Mouse (Mus musculus): ENCODE results near the gene Pde10a.
"Not testable (repeated sequence)": the region's sequence is repeated elsewhere in the genome, so short reads cannot be mapped to it uniquely, and the experiment has no call there.

Gene Pde10a

GRCm38 (mm10) chr17:8647372-8647871 is 122.2 kb downstream of the Pde10a start:
- DNase-seq (ENCODE audit: low spot score), result no peak

GRCm38 (mm10) chr17:8648310-8648709 is 123.1 kb downstream of the Pde10a start:
- no peak for DNase-seq (ENCODE audit: low spot score)

GRCm38 (mm10) chr17:8652681-8653262 is 127.6 kb downstream of the Pde10a start:
- DNase-seq (ENCODE audit: low spot score), result no peak

GRCm38 (mm10) chr17:8657661-8658060 is 132.5 kb downstream of the Pde10a start:
- no peak for DNase-seq (ENCODE audit: low spot score)

- DNase-seq (ENCODE audit: low spot score), result no peak
Measured at GRCm38 (mm10) chr17:8658751-8659454, 133.7 kb downstream of the Pde10a start.

- no peak for DNase-seq (ENCODE audit: low spot score)
Measured at GRCm38 (mm10) chr17:8666912-8667311, 141.7 kb downstream of the Pde10a start.

GRCm38 (mm10) chr17:8674651-8675050 is 149.5 kb downstream of the Pde10a start:
- DNase-seq (ENCODE audit: low spot score), result no peak

GRCm38 (mm10) chr17:8686356-8686755 is 161.2 kb downstream of the Pde10a start:
- peak; percentile 13 for DNase-seq (ENCODE audit: low spot score)

GRCm38 (mm10) chr17:8688096-8688495 is 162.9 kb downstream of the Pde10a start:
- peak; percentile 7 for DNase-seq (ENCODE audit: low spot score)

- peak; percentile 20 for DNase-seq (ENCODE audit: low spot score)
Measured at GRCm38 (mm10) chr17:8698265-8698664, 173.1 kb downstream of the Pde10a start.

- no peak for DNase-seq (ENCODE audit: low spot score)
Measured at GRCm38 (mm10) chr17:8698793-8699192, 173.6 kb downstream of the Pde10a start.

GRCm38 (mm10) chr17:8701096-8701495 is 175.9 kb downstream of the Pde10a start:
- peak; percentile 28 for DNase-seq (ENCODE audit: low spot score)

GRCm38 (mm10) chr17:8702503-8702902 is 177.3 kb downstream of the Pde10a start:
- peak; percentile 12 for DNase-seq (ENCODE audit: low spot score)

GRCm38 (mm10) chr17:8708006-8708405 is 182.8 kb downstream of the Pde10a start:
- DNase-seq (ENCODE audit: low spot score), result no peak

- not testable (repeated sequence) for DNase-seq (ENCODE audit: low spot score)
Measured at GRCm38 (mm10) chr17:8712734-8713133, 187.6 kb downstream of the Pde10a start.

- no peak for DNase-seq (ENCODE audit: low spot score)
Measured at GRCm38 (mm10) chr17:8720961-8721360, 195.8 kb downstream of the Pde10a start.

- DNase-seq (ENCODE audit: low spot score), result no peak
Measured at GRCm38 (mm10) chr17:8724464-8724974, 199.3 kb downstream of the Pde10a start.

- DNase-seq (ENCODE audit: low spot score), result no peak
Measured at GRCm38 (mm10) chr17:8728646-8729045, 203.5 kb downstream of the Pde10a start.

- no peak for DNase-seq (ENCODE audit: low spot score)
Measured at GRCm38 (mm10) chr17:8729808-8730207, 204.6 kb downstream of the Pde10a start.

GRCm38 (mm10) chr17:8731073-8731472 is 205.9 kb downstream of the Pde10a start:
- DNase-seq (ENCODE audit: low spot score), result no peak

- no peak for DNase-seq (ENCODE audit: low spot score)
Measured at GRCm38 (mm10) chr17:8736259-8736658, 211.1 kb downstream of the Pde10a start.

- DNase-seq (ENCODE audit: low spot score), result no peak
Measured at GRCm38 (mm10) chr17:8742772-8743171, 217.6 kb downstream of the Pde10a start.

- DNase-seq (ENCODE audit: low spot score), result no peak
Measured at GRCm38 (mm10) chr17:8745334-8745733, 220.2 kb downstream of the Pde10a start.

Data from testis, postnatal 10 days (tissue).